Mouse (Mus musculus) heart, embryonic 13.5 days (tissue): ENCODE results near the gene Sfn. TPM values are rescaled to one million over a fixed set of nuclear protein-coding genes. Genes with fewer than 3 reads are reported as not detected.

Source experiments
- ATAC-seq: fragments of 200-750 bp; cut with Nextera tagmentation; 2 replicates; pipeline ENCODE4 v1.8.0; 2017; ENCODE audit warnings: moderate TSS enrichment; ENCODE audit not compliant: insufficient number of reproducible peaks, low FRiP score, low TSS enrichment; ENCODE audit errors: extremely low read depth
- H3K27ac ChIP-seq: fragments of 300-500 bp; sonication (generic); replicated peaks from 2 replicates; pipeline ENCODE4 v1.5.1; 2015; ENCODE audit warnings: moderate library complexity, mild to moderate bottlenecking, inconsistent platforms
- H3K27me3 ChIP-seq: fragments of 300-500 bp; sonication (generic); replicated peaks from 2 replicates; pipeline ENCODE4 v1.6.1; 2015; ENCODE audit warnings: mild to moderate bottlenecking, inconsistent platforms
- H3K36me3 ChIP-seq: fragments of 300-500 bp; sonication (generic); 2 replicates; pipeline ENCODE4 v1.6.1; 2015; ENCODE audit warnings: mild to moderate bottlenecking, inconsistent platforms
- H3K4me1 ChIP-seq: fragments of 300-500 bp; sonication (generic); 2 replicates; pipeline ENCODE4 v1.6.1; 2015; ENCODE audit warnings: inconsistent platforms
- H3K4me2 ChIP-seq: fragments of 300-500 bp; sonication (generic); 2 replicates; pipeline ENCODE4 v1.6.1; 2015; ENCODE audit warnings: inconsistent platforms, mild to moderate bottlenecking, moderate library complexity
- H3K4me3 ChIP-seq: fragments of 300-500 bp; sonication (generic); 2 replicates; pipeline ENCODE4 v1.5.1; 2015; ENCODE audit warnings: moderate library complexity, mild to moderate bottlenecking, inconsistent platforms
- H3K9ac ChIP-seq: fragments of 300-500 bp; sonication (generic); 2 replicates; pipeline ENCODE4 v1.6.1; 2015; ENCODE audit warnings: inconsistent platforms, mild to moderate bottlenecking, moderate library complexity
- H3K9me3 ChIP-seq: fragments of 300-500 bp; sonication (generic); 2 replicates; pipeline ENCODE4 v1.6.1; 2016; ENCODE audit warnings: inconsistent platforms
- WGBS: fragments of 180-500 bp; shearing (Covaris S2); methylation state at CpG from one replicate; pipeline ENCODE4 v1.1.7; 2015; ENCODE audit warnings: mixed read lengths; 5-methylcytosine and 5-hydroxymethylcytosine counted together
- microRNA-seq: library from miRNA; unstranded; fragments of <30 nt; microRNA quantifications from one replicate; pipeline ENCODE4, GENCODE M21; 2016
- polyA plus RNA-seq: library from polyadenylated mRNA; unstranded; fragments of >200 nt; fragmentation: Nextera tagmentation; extraction: Ambion mirVana; gene quantifications from 2 replicates; pipeline ENCODE4 v1.2.1, GENCODE M21; 2015

The Sfn gene
- polyA plus RNA-seq, 1 experiment from 2014 or later: 2.9 TPM

GRCm38 (mm10) chr4:133553448-133554330 is 48.3 kb downstream of the Sfn start:
- Histone ChIP-seq H3K36me3 (no peaks in the 10 kb centered on the region; the same call in 1 of the 2 replicates), H3K9ac (peak overlapping the region; percentile 81), H3K4me3 (peak overlapping the region; percentile 53), H3K4me1 (peaks cover 23% of the 10 kb centered on the region), H3K27ac (peak overlapping the region; percentile 92), H3K9me3 (no peaks in the 10 kb centered on the region), H3K27me3 (0 out of 2 replicates have a peak, but pooled peaks cover 4% of the 10 kb centered on the region), H3K4me2 (peak overlapping the region; percentile 71)
- 46% methylated on average over 19 of the region's 19 CpGs for WGBS
- ATAC-seq: no peak; the same call in 1 of the 2 replicates

- peak within 1 kb of the TSS; percentile 92 for H3K27ac ChIP-seq
- no peaks in the 10 kb centered on the region; the same call in 1 of the 2 replicates for H3K36me3 ChIP-seq
- peak within 1 kb of the TSS; percentile 53 for H3K4me3 ChIP-seq
- no peaks in the 10 kb centered on the region for H3K9me3 ChIP-seq
- H3K27me3 ChIP-seq: 0 out of 2 replicates have a peak, but pooled peaks cover 4% of the 10 kb centered on the region
- peaks cover 23% of the 10 kb centered on the region for H3K4me1 ChIP-seq
- peak; percentile 39; the same call in 1 of the 2 replicates for ATAC-seq
- peak within 1 kb of the TSS; percentile 71 for H3K4me2 ChIP-seq
- peak within 1 kb of the TSS; percentile 81 for H3K9ac ChIP-seq
- whole genome bisulfite sequencing: 48% methylated on average over 10 of the region's 10 CpGs
Observed at GRCm38 (mm10) chr4:133552768-133553447, 49.1 kb downstream of the Sfn start, which contains the start of gene Nr0b2. Gene Nr0b2, plus strand, starts transcription at chr4:133553376.

- H3K27me3 ChIP-seq: 0 out of 2 replicates have a peak, but pooled peaks cover 4% of the 10 kb centered on the region
- no peaks in the 10 kb centered on the region for H3K9me3 ChIP-seq
- H3K4me3 ChIP-seq: no peak overlapping the region
- no peak overlapping the region for H3K27ac ChIP-seq
- ATAC-seq: no peak
- no peaks in the 10 kb centered on the region; the same call in 1 of the 2 replicates for H3K36me3 ChIP-seq
- H3K9ac ChIP-seq: no peak overlapping the region
- no peak overlapping the region for H3K4me2 ChIP-seq
- H3K4me1 ChIP-seq: peaks cover 23% of the 10 kb centered on the region
- 79% methylated on average over 1 of the region's 1 CpGs for WGBS
Observed at GRCm38 (mm10) chr4:133552029-133552428, 49.9 kb downstream of the Sfn start.

Small RNA genes lying within 50 kb of the gene (microRNA-seq; reads per million reads assigned to microRNA genes)
- not detected for gene Gm23158

Other genes starting within 250 kb of the Sfn start
- gene Wdtc1, start 248.7 kb downstream of the Sfn start, polyA plus RNA-seq: 11.3 and 11.9 TPM in 2 replicates
- gene Slc9a1, start 232.5 kb downstream of the Sfn start, polyA plus RNA-seq: 6.1 and 6.3 TPM in 2 replicates
- gene Tent5b, start 122.0 kb downstream of the Sfn start, polyA plus RNA-seq: 0.36 and 0.69 TPM in 2 replicates
- gene Trnp1, start 103.6 kb downstream of the Sfn start, polyA plus RNA-seq: 0.76 and 0.78 TPM in 2 replicates
- 0.92 and 2.1 TPM in 2 replicates for gene Kdf1, start 83.2 kb downstream of the Sfn start, polyA plus RNA-seq
- 218 and 226 TPM in 2 replicates for gene Nudc, start 56.2 kb downstream of the Sfn start, polyA plus RNA-seq
- 10.5 and 10.8 TPM in 2 replicates for gene Nr0b2, start 48.8 kb downstream of the Sfn start, polyA plus RNA-seq
- 5.0 and 5.3 TPM in 2 replicates for gene Gpatch3, start 27.4 kb downstream of the Sfn start, polyA plus RNA-seq
- 11.2 and 12.8 TPM in 2 replicates for gene Gpn2, start 17.8 kb downstream of the Sfn start, polyA plus RNA-seq
- gene Zdhhc18, start 48.0 kb upstream of the Sfn start, polyA plus RNA-seq: 1.5 and 1.6 TPM in 2 replicates
- 12.8 and 15.7 TPM in 2 replicates for gene Pigv, start 70.5 kb upstream of the Sfn start, polyA plus RNA-seq
- gene Arid1a, start 154.6 kb upstream of the Sfn start, polyA plus RNA-seq: 21.1 and 21.2 TPM in 2 replicates